Mouse (Mus musculus) megakaryocyte-erythroid progenitor cell, adult 5-6 weeks (primary cell): ENCODE measurements around the gene Safb2. TPM values are rescaled to one million over a fixed set of nuclear protein-coding genes. Genes with fewer than 3 reads are reported as not detected.

ENCODE experiments used
- ATAC-seq: replicated peaks from 2 replicates; pipeline ENCODE4 v1.8.0; 2016; ENCODE audit warnings: mild to moderate bottlenecking, inconsistent platforms; ENCODE audit not compliant: severe bottlenecking, poor library complexity, low FRiP score, low TSS enrichment
- total RNA-seq, 2 experiments: library from RNA; stranded (forward) in 1 of 2; stranded (reverse) in 1 of 2; fragments of 200-1000, 215-1000 nt in 1 of 2; fragments of >200 nt in 1 of 2; fragmentation: Nextera tagmentation in 1 of 2; gene quantifications; 2 replicates each; pipeline ENCODE4 v1.2.3; 2014 to 2017

The Safb2 gene
- total RNA-seq, 2 experiments from 2014 or later, result 115 to 158 TPM

DNA sequence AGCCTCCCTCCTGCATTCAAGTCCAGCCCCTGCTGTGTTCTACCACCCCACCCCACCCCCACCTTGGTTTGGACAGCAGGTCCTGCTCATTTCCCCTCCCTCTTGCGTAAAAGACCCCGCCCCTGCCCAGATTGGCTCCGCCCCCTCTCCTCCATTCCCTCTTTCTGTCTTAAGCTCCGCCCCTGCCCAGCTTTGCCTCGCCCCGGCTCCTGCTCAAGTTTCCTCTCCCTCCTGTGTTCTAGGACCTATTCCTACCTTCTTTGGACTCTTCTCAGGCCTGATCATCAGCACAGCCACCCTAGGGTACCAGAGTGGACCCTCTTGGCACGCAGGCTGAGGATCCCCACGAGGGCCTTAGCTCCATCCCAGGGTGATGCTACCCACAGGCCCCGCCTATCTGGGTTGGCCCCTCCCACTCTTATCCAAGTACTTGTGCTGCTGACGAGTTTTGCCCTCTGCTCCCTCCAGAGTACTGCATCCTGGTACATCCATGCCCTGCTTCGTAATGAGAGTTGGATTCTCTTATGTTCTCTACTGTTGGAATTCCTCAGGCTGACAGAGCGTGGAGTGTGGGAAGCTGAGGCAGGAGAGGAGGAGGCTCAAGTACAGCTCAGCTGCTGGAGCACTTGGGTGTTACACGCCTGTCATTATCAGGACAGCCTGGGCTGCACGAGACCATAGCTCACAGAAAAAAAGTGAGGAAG lies 27.6 kb upstream of the Safb2 start:
- peak; percentile 22; the same call in 1 of the 2 replicates for ATAC-seq

DNA sequence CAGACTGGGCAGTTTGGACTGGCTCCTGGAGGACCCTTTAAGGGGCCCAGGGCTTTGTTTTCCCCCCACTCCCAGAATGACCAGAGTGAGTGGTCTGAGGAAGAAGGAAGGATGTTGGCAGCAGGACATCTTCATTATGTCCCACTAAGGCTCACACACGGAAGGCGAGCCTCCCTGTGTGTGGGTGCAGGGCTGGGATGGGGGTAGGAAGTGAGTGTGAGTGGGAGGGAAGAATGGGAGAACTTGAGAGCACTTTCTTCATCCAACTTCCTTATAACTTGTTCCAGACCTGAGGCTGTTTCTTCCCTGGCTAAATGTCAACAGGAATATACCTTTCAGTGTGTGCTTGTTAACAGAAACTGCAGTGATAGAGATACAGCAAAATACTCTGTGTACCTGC lies 26.9 kb upstream of the Safb2 start:
- no peak for ATAC-seq

DNA sequence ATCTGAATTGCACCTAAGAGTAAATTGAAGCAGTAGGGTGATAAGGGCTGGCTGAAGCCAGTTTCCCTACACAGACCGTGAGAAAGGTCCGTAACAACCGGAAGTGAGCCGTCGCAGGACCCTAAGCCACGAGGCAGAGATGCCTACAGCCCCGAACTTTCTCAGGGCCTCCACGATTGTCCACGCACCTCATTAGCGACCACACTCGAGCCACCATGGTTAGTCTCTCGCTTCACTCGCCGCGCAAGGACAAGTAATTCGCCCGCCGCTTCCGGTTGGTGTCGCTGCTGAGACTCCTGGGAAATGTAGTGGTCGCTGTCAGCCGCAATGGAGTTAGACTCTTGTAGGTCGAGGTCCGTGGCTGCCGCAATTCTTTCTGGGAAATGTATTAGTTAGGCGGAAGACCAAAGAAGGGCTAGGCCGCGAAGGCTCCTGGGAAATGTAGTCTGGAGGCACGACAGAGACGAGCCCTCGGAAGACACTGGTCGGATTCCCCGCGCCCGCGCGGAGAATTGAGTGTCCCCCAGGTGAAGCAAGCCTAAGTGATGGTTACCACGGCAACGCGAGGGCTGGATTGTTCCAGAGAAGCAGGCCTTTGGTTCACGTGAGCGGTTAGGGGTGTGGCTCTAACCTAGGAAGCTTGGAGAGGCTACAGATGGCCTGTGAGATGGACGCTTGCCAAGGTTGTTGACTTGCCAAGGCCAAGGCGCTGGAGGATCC lies 25.2 kb upstream of the Safb2 start, which contains the start of gene 2410015M20Rik:
Gene 2410015M20Rik, minus strand, starts transcription at position 320 of the 720 bp plus-strand sequence.
- peak; percentile 68 for ATAC-seq

DNA sequence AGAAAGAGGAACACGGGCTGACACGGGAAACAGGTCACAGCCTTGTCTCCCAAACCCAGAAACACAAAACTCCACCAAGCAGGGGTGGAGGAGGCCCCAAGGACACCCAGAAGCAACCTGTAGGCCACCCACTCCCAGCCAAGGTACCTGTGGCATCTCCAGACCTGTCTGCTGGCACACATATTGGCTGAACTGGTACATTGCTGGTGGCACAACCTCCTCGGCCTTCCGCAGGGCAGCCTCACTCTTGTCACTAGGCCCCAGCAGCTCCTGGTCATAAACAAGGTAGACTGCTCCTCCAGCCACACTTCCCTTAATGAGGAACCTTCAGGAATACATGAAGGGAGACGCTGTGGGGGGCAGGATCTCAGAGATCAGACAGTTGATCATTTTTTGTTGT lies 24.3 kb upstream of the Safb2 start:
- ATAC-seq, result no peak

DNA sequence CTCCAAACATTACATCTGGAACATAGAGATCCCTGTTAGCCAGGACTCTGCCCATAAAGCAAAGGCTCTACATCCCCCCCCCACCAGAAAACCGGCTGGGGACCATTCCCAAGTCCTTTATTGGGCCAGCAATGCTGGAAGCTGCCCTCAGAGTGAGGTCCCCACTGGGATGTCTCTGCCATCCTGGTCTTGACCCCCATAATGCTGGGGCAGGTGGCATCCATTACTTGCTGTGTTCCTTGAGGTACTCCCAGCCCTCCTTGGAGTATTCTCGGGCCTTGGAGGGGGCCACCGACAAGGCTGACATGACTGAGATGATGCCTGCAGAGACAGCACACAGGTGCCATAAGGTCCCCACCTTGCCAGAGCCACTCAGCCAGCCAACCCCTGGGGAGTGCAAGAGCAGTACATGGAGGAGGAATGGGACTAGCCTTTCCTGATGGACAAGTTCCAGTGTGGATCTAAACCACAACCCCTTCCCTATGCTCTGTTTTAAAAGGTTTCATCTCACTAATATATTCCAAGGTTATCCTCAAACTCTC lies 23.2 kb upstream of the Safb2 start:
- no peak for ATAC-seq

DNA sequence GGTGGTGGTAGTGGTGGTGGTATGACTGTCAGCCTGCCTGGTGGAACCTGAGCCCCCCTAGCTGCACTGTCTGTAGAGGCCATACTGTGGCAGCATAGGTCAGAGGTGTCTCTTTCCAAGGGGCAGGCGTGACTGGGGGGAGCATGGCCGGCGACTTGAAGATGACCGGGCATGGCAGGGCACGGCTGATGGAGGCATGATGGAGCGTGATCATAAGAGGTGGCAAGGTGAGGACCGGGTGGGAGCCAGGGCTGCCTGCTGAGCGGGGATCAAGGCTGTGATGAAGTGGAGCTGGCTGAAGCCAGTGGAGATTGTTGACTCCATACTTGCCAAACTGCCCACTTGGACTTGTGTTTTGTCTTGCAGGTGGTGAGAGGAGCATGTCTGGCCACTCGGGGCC lies 21.0 kb upstream of the Safb2 start:
- ATAC-seq, result no peak

DNA sequence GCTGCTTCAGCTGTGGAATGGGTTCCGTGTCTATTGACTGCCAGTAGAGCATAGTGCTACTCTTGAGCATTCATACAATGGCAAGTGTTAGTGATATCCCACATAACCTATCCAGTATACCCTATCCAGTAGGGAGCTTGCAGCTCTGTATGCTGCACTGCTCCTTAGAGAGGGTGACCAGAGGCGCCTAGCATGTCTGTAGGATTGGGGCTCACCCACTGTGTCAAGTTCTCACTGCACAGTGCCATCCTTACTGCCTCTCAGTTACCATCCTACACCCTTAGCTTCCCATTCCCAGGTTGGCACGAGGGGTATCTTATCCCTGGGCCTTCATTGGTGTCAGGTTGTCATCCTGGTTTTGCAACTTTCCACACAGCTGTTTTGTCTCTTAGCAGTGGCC lies 20.0 kb upstream of the Safb2 start:
- ATAC-seq, result no peak

DNA sequence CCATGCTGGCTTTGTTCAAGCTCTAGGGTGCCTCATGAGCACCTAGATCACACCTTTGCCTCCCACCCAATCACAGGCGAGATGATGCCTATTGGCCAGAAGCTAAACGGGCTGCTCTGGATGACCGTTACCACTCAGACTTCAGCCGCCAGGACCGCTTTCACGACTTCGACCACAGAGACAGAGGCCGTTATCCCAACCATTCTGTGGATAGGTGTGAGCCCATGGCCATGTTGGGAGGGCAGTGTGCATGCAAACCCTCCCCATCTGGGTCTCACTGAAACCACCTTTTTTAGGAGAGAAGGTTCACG lies 19.6 kb upstream of the Safb2 start:
- ATAC-seq, result no peak

DNA sequence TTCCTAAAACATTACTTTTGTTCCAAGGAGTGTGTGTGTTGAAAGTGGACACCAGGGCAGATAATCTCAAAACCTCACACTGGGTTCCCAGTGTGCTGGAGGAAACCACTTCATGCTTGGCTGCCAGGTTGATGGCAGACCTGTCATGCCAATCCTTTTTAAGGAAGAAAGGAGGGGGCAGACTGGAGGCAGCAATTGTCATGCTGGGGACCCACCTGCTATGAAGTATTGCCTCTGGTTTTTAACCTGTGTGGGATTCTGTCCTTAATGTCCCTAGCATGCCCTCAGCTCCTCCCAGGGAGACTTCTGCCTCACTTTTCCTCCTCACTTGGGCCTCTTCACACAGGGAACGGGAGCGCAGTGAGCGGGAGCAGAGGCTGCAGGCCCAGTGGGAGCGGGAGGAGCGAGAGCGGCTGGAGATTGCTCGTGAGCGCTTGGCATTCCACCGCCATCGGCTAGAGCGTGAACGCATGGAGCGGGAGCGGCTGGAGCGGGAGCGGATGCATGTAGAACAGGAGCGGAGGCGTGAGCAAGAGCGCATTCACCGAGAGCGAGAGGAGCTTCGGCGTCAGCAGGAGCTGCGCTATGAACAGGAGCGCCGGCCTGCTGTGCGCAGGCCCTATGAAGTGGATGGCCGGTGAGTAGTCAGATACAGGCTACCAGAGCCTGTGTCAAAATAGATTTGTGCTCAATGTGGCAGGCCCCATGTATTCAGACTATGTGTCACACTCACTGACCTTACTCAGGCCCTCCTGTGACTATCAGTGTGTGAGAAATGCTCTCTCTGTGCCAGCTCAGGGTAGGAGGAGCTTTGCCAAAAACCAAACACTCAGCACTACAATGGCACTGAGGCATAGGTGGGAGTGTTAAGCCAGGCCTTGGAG lies 19.0 kb upstream of the Safb2 start:
- no peak for ATAC-seq

DNA sequence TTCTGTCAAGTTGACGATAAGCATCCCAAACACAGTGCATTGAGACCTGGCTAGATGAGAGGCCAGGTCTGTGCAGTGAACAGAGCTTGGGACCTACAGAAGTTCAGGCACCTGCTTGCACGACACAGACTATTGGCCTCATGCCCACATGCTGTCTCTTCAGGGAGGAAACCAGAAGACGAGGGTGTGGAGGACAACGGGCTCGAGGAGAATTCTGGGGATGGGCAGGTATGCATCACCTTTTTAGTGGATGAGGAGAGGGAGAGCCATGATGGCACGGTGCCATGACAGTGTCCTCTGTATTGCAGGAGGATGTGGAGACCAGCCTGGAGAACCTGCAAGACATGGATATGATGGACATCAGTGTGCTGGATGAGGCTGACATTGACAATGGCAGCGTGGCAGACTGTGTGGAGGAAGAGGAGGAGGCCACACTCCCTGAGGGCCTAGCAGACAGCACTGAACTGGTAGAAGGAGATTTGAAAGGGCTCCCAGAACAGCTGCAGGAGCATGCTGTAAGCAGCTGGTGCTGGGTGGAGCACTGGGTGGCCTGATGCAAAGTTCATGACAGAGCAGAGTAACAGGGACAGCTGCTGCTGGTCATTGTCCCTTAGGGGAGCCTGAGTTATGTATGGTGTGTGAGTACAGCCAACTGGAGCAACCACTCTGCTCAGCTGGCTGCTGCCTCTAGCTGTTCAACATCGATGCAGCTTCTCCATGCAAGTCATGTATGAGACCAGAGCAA lies 9.3 kb upstream of the Safb2 start:
- ATAC-seq, result no peak

DNA sequence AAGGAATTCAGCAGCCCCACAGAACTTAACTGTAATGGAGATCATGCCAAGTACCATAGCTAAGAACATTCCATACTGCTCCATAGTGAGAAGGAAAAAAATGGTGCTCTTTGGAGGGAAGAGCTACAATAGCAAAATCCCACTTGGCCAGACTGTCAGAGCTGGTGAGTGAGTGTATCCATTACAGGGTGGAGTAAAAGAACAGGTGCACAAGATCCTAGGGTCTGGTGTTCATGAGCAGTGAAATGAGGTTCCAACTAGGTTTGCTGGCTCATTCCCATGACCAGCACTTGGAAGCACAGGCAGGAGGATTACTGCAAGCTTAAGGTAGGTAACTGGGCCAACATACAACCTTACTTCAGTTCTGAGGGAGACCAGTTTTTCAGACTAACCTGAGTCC lies 8.2 kb upstream of the Safb2 start:
- no peak for ATAC-seq

DNA sequence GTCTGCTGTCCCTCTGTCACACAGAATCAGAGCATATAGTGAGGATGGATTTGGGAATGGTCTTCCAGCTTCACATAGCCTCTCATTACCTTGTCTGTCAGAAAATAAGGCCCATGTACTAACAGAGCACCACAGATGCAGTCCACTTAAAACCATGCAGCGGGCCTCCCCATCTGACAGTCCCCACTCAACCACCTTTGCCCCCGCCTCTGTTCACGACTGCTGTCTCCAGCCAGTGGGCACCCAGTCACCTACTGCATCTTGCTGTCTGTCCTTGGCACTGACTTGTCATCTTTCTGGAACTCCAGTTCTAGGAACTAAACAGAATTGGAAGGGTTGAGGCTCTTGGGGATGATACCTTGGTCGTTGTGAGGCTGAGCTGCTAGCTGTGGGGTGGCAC lies 4.5 kb upstream of the Safb2 start:
- no peak for ATAC-seq

DNA sequence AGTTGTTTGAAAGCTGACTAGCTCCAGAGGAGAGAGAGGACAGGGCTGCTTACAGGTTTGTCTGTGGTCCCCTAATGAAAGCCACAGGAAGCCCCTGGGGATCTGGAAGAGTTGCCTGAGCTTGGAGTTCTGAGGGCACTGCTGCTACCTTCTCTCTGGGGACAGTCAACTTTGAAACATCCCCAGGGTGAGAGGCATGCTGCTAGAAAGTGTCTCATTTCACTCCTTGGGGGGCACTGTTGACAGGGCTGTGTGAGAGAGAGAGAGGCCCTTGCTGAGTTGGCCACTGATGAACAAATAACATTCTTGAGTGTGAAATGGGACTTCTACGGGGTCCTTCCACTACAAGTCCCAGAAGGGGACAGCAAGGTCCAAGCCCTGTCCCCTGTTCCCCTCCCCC lies 3.4 kb upstream of the Safb2 start:
- ATAC-seq, result no peak

DNA sequence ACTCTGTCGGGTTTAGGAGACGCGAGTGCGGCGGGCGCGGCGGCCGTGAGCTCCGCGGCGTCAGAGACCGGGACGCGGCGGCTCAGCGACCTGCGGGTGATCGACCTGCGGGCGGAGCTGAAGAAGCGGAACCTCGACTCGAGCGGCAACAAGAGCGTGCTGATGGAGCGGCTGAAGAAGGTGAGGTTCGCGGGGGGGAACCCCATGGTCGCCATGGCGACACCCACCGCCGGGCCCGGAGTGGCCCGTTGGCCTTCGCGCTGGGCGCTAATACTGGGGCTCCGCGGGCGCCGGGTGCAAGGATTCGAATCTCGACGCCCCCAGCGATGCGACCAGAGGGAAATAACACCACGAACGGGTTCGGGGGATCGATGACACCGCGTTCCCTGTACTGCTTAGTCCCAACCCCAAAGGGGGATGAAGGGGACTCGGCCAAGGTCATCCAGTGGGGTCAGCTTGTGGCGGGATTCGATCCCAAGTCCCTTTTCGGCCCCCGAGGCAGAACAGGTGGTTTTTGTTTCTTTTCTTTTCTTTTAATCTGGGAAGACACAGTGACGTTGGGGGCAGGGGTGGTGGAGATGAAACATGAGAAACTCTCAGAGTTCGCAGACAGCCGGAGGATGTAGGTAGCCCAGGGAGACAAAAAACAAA lies 911 bp upstream of the Safb2 start:
- no peak; the same call in 1 of the 2 replicates for ATAC-seq

DNA sequence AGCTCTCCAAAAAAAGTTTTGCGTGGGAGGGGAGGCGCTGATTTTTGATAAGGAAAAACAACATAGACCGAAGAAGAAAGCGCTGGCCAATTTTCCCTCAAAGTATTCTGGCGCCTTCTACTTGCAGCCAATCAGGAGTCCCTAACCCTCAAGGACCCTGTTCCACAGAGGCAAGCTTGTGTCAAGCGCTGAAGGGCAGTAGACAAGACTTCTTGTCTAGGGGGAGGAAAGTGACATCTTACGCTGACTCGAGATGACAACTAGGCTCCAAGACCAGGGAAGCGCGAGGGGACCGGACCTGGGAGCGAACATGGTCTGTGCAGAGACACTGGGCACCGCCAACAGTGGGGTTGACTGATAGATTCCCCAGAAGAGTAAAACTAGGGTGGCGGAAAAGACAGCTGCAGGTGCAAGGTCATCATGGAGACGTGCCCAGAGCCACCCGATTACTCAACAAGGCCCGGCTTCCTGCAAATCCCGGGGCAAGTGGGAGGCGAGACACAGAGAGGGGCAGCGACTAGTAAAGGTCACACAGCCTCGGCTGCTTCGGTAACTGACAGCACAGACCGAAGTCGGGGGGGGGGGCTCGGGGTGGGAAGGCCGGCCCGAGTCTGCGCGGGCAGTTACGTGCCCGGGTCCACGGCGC lies 651 bp downstream of the Safb2 start:
- no peak for ATAC-seq

DNA sequence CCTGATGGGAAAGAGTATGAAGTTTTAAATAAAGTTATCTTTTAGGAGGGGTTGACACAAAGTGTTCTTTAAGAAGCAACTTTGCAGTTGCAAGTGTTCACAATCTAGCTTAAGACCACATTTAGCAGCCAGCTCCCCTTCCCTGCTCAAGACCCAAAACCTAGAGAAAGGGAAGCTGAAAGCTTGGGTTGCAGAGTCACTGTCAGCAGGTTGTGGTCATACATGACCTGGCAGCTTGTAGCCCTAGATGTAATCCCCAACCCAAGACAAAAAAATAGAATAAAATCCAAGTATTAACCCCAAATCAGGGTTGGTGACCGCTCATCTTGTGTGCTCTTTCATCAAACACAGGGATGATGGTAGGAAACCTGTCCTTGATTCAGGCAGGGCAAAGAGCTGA lies 1.3 kb downstream of the Safb2 start:
- ATAC-seq, result no peak

DNA sequence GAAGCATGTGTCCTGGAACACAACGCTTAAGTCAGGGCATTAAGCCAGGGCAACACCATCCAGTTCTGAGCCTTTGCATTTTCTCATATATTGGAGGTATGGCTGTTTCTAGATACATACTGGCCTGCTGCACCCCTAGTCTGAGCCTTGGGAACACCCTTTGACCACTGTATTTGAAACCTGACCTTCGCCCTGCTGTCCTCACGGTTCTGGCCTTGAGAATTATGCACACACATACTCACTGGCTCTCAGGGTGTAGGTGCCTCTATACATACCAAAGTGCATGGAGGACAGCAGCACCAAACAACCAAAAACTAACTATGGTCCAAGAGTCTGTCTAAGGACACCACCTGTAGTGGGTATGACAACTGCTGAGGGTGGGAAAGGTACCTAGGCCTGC lies 11.4 kb downstream of the Safb2 start:
- no peak for ATAC-seq

DNA sequence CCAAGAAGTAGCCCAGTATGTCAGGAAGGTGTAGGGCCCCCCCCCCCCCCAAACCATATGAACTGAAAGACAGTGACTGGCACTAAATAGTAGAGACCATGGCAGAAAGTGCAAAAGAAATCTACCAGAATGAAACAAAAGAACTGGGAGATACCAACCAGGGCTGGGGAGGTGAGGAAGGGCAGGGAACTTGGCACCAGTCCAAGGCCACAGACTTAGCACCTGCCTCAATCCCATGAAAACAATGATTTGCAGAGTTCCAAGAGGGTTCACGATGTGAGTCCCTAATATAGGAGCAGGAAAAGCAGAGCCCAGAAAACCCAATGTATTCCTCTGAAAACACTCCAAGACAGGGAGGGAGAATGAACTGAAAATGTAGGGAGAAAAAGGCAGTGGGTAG lies 12.2 kb downstream of the Safb2 start:
- ATAC-seq, result no peak

DNA sequence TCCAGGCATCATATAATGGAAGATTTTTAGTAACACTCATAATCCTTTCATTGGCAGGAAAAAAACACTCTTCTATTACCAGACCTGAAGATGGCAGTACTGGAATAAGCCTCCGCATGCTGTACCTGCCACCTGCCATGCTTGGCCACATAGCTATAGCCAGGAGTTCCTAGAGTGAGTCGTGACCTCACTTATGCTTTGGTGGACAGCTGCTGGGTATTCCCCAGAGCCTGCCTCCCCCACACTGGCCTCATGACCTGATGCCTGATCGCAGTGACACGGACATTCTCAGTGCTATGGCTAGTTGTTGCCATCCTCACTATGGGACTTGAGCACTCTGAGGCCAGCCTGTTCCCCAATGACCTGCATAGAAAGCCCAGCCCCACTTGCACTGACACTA lies 14.1 kb downstream of the Safb2 start:
- ATAC-seq, result no peak
